Mouse (Mus musculus) adrenal gland, postnatal 10 days (tissue): Measurements from ENCODE around the gene Adgrb2. TPM values are rescaled to one million over a fixed set of nuclear protein-coding genes. Genes with fewer than 3 reads are reported as not detected.

Experiments used
- DNase-seq: peaks from one replicate; pipeline ENCODE4 v3.0.0; 2021; ENCODE audit warnings: mixed read lengths
- total RNA-seq, 2 experiments: library from RNA; stranded (reverse); gene quantifications; 2 replicates each; pipeline ENCODE4 v1.2.3; 2021

Gene Adgrb2
- total RNA-seq, 2 experiments from 2014 or later: 13.4 to 16.4 TPM

DNA sequence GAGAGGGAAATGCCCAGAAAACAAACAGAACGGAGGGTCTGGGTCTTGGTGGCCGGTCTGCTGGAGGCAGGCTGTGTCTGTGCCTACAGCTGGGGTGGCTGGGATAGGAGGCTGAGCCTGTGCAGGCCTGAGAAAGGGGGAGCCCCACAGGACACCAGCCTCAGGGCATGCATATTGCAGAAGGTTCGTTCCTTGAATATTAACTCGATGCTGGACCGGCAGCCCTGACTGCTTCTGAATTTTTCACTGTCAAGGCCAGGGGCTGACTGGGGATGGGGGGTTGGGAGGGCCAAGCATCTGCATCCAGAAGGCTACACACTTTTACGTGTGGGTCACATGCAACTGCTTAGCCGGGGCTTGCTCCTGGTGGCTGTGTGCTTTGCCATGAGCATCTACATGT, 48.8 kb downstream of the Adgrb2 start:
- DNase-seq: no peak

DNA sequence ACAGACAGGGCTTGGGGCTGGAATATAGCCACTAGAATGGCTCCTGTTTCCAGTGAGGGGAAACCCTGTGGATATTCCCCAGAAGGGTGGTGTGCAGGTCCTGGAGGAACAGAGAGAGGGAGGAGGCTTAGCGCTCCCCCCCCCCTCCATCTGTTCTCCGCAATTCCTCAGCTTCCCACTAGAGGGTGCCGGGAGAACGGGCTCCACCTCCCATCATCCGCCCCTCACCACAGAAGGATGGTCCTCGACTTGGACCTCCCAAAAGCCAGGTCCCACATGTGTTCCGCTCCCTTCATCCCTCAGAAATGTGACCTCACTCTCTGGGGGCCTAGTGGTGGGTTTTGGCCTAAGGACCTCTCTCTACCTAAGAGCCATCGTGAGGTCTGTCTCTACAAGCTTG, 51.4 kb downstream of the Adgrb2 start:
- peak; percentile 72 for DNase-seq

DNA sequence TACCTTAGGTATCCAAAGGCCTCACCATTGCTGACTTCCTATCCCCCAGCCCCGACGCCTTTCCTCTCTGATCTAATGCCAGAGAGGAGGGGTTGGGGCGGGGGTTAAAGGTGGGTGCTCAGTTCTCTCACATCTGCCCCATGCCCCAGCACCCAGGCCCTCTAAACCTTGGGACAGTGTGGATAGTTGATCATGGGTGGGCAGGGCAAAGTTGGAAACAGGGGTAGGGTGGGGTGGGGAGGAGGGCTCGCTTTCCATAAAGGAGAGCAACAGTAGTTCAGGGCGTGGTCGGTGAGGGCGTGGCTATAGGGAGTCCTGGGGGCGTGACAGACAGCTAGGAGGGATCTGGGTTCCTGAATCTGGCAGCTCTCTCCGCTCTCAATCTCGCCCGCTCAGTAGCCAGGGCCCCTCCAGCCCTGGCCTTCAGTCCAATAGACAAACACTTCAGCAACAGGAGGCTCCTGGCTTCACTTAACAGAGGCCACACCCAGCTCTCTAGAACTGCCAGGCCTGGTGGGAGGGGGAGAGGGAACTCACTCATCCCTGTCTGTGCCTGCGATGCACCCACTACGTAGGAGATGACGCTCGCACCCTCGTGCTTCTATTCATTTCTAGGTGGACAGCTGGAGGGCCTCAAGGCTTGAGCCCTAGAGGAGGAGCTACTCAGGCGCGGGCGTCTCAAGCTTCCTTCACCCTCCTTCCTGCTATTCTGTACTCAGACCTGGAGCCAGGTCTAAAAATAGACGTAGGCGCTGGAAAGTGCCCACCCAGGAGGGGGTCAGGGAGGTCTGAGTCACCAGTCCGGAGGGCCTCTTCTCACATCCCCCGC, 52.1 kb downstream of the Adgrb2 start:
- DNase-seq: peak; percentile 59

DNA sequence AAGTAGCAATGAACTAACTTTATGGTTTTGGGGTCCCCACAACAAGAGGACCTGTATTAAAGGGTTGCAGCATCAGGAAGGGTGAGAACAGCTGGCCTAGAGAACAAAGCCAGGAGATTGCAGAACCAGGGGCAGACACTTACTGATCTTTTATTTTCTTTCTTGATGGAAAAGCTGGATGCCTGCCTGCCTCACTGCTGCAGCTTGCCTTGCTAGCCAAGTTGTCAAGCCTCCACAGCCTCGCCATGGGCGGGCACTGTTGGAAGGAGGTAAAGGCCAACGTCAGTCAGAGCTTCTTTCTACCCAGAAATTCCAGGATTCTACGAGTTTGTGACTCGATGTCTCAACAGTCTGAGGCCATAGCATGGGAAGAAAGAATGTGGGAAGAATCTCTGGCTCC, 54.7 kb downstream of the Adgrb2 start:
- DNase-seq: no peak

DNA sequence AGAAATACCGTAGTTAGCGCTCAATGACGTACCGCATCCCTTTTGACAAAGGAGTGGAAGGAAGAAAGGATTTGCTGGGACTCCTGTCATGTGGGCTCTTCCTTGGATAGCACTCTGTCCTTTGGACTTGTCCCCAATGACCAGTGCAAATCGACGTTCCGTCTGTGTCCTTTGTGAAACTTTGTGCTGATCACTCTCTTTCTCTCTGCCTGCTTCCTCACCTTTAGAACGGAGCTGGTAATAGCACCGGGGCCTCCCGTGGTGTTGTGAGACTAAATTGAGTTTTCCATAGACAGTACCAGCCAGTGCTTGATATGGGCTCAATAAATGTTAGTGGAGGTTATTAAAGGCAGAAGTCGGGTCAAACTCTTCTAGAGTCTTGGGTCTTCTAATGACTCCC, 56.4 kb downstream of the Adgrb2 start:
- DNase-seq: no peak

DNA sequence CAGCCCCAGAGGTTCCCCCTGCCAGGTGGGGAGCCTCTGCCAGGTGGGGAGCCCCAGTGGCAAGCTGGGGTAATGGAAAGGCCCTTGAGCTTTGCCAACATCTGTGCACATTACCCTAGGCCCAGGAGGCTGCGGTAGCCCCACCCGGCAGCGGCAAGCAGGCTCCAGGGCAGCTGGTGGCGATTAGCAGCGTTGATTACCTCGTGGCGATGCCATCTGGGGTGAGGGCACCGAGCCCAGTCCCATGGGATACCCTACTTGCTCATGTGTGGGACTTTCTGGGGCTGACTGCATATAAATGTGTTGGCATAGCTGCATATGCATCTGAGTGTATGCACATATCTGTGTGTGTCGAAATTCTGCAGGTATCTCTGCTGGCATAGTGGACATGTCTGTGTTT, 59.5 kb downstream of the Adgrb2 start:
- no peak for DNase-seq

DNA sequence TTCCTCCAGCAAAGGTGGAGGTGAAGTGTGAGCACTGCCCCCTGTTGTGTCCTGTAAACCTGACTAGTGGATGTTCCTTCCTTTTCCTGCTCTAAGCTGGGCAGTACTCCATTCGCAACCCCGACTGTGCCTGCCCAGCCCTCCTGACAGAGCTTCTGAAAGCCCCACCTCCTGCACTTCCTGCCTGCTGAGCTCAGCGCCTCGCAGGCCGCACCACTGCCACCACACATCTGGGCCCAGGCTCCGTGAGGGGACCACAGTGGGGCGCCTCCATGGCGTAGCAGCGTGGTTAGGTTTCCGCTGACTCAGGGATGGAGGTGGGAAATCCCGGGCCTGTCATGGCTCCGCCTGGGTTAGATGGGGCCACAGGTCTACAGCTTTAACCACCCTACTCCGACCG, 60.9 kb downstream of the Adgrb2 start:
- DNase-seq: no peak

DNA sequence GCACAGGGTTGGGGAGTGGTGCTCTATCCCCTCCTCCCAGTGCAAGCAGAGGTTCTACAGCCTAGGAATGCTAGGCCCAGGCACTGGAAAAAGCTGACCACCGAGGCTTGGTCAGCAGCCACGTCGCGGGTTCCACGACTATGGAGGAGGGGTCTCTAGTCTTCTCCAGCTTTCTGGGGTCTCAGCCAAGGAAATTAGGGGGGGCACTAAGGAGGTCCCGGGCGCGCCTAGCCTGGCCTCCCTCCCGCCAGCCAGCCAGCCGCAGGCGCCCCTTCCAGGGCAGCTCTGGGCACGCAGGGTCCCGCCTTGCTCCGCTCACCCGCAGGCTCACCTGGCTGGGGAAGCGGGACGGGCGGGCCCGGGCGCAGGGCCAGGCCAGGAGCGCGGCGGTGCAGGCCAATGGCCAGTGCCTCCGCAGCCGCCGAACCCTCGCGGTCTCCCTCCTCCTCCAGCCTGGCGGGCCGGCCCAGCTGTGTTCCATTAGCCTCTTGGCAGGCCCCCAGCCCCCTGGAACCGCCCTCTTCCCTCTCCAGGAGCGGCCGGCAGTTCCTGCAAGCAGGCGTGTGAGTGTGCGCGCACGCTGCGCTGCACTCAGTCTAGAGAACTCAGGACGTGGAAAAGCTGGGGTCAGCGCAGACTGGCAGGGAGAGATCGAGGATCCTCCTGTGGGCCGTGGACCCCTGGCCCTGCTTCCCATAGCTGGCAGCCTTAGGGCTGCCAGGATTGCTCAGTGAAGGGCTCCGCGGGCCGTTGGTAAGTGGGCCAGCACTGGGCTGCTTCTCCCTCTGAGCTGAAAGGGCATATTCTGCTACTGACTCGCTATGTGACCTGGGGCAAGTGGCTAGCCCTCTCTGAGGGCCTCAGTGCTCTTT, 62.9 kb downstream of the Adgrb2 start, which contains the start of gene Col16a1:
Gene Col16a1, plus strand, starts transcription at position 510 of the 872 bp plus-strand sequence.
- peak; percentile 93 for DNase-seq

DNA sequence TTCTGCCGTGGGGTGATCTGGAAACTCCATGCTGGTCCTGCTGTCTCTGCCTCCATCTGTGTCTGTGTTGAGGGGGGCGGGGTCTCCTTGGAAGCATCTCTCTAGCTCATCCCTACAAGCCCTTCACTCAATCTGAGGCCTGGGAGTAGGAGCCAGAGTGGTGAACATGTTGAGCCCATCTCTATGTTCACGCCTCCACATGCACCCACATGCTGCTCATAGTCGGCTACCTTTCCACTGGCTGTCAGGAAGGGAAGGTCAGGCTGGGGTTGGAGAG, 63.5 kb downstream of the Adgrb2 start:
- DNase-seq: no peak

DNA sequence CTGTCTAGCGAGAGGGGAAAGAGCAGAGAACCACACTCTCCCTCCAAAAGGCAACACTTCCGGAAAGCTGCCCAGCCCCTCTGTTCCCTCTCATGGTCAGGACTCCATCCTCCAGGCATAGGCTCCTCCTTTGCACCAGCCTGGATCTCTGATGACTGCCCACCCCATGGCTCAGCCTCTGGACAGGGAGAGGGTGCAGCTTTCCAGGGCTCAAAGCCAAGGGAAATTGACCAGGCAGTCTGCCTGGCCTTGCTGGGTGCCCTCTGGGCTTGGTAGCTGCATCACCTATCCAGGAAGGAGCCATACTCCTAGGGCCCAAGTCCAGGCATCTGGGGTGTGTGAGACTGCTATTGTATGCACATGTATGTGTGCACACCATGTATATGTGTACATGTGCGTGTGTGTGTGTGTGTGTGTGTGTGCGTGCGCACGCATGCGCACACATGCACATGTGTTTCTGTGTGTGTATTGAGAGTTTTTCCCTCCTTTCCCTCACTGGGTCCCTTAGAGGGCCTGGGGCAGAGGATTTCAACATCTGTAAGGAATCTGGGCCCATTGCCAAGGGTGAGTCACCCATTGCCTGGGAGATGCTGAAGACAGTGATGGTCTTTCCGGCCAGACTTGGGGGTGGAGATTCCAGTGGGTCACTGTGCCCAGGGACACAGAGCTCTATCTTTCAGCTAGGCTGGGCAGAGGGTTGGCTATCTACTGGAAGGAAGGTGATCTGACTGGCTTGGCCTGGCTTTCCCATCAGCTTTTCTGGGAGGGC, 65.6 kb downstream of the Adgrb2 start:
- DNase-seq: peak; percentile 92

DNA sequence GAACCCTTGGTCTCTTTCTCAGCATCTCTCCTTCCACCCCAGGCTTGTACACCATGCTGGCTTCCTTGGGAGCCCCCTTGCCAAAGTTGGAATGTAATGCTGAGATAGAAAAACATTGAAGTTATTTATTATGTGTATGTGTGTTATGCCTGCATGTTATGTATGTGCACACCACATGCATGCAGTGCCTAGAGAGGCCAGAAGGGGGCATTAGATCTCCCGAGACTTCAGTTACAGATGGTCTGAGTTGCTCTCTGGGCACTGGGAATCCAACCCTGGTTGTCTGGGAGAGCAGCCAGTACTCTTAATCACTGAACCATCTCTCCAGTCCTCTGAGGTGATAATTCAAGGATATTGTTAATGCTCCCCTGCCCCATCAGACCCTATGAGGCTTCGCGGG, 67.6 kb downstream of the Adgrb2 start:
- DNase-seq: no peak

DNA sequence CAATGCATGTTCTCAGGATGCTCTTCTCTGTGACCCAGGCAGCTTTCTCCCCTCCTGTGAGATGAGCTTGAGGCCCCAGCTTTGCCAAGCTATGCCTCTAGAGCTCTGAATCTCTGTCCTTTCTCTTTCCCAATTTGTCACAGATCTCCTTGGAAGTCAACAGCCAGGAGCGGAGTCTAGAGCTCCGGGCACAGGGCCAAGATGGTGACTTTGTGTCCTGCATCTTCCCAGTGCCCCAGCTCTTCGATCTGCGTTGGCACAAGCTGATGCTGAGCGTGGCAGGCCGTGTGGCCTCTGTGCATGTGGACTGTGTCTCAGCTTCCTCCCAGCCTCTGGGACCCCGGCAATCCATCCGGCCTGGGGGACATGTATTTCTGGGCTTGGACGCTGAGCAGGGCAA, 68.4 kb downstream of the Adgrb2 start:
- DNase-seq: peak; percentile 76

DNA sequence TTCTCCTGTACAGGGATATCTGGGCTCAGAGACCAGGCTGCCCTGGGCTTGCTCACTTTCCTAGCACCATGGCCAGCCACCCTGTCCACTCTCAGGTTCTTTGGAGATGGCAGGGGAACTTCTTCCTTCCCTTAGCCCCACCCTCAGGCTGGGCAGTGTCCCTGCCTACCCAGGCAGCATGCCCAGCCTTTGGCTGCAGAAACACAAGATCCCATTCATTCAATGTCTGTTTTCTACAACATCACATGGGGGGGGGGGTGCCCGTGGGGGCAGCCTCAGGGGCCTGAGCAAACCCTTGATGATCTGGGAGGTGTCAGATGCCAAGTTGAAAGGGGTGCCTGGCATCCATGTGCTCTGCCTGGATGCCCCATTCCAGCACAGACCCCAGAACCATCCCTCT, 70.1 kb downstream of the Adgrb2 start:
- DNase-seq: no peak

DNA sequence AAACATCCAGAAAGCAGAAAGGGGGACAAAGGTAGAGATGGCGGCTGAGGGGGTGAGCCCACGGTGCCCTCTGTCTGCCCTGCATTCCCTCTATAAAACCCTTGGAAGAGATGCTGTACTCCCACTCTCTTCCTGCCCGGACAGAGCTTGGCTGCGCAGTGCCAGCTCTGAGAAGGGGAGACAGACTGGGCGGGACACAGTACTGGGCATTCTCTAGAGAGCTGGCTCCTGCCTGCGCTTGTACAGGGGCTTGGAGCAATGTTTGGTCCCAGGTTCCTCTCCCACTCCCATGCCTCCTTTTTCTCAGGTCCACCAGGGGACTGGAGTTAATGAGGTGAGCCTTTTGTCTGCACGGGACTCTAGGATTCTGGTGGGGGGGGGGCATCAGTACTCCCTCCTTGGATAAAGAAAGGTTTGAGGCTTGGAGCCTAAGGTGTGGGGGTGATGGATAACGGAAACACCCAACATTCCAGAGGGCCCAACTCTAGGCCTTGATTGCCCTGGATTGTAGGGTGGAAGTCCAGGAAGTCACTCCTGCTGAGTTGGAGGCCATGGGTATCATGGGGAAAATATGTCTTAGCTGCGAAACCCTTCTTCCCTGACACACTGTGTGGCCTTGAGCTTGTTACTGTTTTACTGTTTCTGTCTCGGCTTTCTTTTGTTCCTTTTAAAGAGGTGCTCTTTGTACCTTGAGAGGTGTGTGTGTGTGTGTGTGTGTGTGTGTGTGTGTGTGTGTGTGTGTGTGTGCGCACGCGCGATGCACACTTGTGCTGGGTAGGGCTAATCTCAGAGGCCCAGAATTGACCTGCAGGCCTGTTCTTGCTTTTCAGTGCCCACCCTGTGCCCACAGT, 70.7 kb downstream of the Adgrb2 start:
- no peak for DNase-seq

DNA sequence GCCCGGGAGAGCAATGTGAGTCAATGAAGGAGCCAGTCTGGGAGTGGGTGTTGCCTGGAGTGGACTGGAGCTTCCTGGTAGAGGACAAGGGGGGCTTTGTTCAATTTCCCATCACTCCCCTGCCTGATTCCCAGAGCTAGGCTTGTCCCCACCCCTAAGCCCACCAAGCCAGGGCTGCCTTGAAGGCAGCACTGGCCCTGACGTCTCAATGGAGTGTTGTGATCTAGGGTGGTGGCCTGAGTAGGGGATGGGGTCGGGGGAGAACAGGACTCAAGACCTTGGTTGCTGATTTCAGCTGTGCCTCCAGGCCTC, 71.3 kb downstream of the Adgrb2 start:
- DNase-seq: no peak

DNA sequence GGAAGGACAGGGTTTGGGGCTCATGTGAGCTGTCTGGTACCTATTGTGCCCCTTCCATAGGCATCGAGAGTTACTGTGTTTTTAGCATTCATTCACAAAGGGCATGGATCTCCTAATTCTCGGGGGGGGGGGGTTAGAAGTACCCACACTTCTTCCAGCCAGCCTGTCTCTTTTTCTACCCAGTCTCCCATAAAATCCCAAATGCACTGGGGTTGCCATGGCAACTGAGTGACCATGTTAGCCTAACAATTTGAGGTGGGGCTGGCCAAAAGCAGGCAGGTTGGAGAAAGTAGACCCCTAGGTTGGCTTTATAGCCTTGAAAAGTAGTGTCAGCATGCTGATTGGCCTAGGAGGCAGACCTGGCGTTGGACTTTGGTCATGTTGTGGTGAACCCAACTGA, 71.8 kb downstream of the Adgrb2 start:
- DNase-seq: no peak

DNA sequence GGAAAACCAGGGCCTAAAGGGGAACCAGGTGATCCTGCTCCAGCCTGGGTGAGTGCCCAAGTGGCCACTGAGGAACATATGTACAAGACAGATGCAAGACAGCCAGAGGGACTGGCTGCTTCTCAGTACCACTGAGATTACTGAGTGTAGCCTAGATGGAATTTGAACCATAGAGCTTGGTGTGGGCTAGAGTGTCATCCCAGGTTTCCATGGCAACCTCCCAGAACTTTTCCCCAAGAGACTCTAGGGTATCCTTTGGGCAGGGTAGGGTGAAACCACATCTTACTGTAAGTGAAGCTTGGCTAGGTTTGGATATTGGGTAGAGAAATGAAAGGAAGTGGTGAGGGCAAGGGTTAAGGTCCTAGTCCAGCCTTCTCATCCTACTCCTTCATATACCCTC, 76.3 kb downstream of the Adgrb2 start:
- no peak for DNase-seq

DNA sequence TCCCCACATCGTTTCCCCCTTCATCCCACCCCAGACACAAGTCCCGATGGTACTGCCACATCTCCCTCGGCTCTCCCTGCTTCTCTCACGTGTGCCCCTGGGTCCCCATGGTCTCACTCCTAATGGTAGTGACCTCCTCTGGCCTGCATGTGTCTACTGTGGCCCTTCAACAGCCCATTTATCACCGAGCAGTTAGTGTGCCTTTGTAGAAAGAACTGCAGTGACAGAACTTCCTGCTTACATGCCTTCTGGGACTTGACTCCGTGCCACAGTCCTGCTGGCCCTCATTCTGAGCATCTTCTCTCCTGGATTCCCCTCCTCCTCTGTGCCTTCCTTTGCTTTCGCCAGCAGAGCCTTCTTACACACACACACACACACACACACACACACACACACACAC, 78.5 kb downstream of the Adgrb2 start:
- no peak for DNase-seq

DNA sequence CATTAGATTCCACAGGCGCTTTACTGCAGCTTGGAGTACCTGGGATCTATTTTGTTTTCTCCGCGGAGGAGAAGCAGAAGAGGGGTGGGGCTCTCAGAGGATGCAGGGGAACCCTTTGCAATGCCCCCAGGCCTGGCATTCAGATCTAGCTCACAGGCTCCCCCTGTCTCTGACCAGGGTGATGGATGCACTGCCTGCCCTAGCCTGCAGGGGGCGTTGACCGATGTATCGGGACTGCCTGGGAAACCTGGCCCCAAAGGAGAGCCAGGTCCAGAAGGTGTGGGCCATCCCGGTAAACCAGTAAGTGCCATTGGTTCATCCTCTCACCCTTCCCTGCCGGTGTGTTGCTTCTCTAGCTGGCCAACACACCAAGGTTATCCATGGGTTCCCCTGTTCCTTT, 82.1 kb downstream of the Adgrb2 start:
- peak; percentile 68 for DNase-seq

DNA sequence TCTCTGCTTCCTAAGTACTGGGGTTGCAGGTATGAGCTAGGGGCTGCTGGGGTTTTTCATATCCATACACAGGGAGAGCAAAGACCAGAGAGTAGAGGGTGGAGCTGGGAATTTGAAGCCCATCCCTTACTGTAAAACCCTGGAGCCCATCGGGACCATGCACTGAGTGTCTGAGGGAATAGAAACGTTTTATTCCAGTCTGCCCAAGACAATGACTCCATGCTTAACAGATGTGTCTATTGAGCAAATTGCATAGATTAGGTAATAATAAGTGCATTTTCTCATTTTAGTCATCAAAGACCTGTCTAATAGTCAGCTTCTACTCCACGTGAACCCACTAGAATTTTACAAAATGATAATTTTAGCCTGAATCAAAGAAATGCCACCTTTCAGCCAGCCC, 85.9 kb downstream of the Adgrb2 start:
- DNase-seq: no peak

DNA sequence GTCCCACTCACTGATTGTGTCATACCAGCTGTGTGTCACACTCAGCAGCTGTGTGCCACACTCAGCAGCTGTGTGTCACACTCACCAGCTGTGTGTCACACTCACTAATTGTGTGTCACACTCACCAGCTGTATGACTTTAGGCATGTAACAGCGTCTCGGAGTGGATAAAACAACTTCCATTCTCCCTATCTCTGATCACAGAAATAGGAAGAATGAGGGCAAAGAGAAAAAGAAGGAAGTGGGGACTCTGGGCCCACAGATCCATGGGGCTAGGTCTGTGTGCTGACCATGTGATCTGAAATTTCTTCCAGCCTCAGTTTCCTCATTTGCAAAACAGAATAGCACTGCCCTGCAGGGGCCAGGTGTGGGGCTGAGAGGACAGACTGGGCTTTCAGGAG, 87.1 kb downstream of the Adgrb2 start:
- DNase-seq: no peak
